Mouse (Mus musculus): Measurements from ENCODE around the gene Ahcy. TPM values are rescaled to one million over a fixed set of nuclear protein-coding genes. Genes with fewer than 3 reads are reported as not detected.

Ahcy gene
- polyA plus RNA-seq, 1 experiment from 2014 or later: 46.7 TPM

DNA sequence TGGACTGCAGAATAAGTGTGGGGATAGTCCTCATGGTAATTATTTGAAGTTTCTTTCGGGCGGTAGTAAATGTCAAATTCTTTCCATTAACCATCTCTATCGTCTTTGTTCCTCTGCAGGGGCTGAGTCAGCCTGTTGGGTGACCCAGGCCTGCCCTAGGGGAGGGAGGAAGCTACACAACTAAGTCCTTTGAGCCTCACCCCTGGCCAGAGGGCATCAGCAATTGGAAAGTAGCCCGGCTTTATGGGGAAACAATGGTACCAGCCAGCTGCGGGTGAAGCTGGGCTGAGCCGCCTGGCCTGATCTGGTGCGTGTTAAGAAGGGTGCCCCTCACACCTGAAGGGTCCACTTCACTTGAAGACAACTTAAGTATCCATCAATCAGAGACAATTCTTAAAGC, 25.1 kb upstream of the Ahcy start:
- H3K36me3 ChIP-seq (ENCODE audit: control insufficient read depth, insufficient read depth, low read length): no peaks in the 10 kb centered on the region
- no peak overlapping the region for H3K4me2 ChIP-seq (ENCODE audit: low read length)
- no peak overlapping the region; a peak in 1 of 4 replicates for H3K27ac ChIP-seq (replicated peaks in 1 of 2; ENCODE audit: control insufficient read depth in 1 of 2, insufficient read depth in 1 of 2, low read depth in 2 of 2, low read length in 2 of 2)
- peaks cover 6 to 11% of the 10 kb centered on the region in 2 experiments; a peak in 3 of 4 replicates for H3K4me1 ChIP-seq (ENCODE audit: control insufficient read depth in 2 of 2, insufficient read depth in 2 of 2, low read length in 2 of 2)
- H3K4me3 ChIP-seq (ENCODE audit: control insufficient read depth in 1 of 2, insufficient read depth in 1 of 2, low read depth in 1 of 2, low read length in 2 of 2): no peak overlapping the region
- H3K27me3 ChIP-seq (ENCODE audit: control insufficient read depth, insufficient read depth, low read length): no peaks in the 10 kb centered on the region
- ATAC-seq (ENCODE audit: insufficient number of reproducible peaks, insufficient read depth, low FRiP score, low read depth): no peak
- H3K9me3 ChIP-seq (ENCODE audit: control insufficient read depth, low read length): no peaks in the 10 kb centered on the region
- 41% methylated on average over 7 of the region's 7 CpGs for WGBS
- H3K9ac ChIP-seq (ENCODE audit: low read length): no peak overlapping the region

DNA sequence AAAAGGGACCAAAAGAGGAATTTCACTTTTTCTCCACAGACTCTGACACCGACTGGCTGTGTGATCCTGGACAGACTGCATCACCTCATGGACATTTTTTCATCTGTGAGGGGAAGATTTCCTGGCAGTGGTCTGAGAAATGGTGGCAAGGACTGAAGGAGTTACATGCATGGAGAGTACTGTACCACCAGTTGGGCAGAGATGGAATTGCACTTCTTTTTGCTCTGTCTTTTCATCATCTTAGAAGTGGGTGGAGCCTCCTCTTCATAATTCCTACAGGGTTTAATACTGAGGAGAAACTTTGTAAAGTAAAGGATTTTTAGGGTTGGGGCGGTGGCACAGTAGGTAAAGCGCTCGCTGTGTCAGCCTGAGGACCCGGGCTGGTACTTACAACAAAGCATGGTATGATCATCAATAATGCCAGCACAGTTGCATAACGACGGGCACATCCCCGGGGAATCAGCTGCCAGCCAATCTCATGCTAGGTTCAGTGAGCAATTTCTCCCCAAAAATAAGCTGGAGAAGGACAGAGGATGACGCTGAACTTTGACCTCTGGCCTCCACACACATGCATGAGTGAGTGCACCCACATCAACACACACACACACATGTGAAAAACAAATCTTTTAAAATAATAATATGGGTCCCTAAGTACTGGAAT, 24.6 kb upstream of the Ahcy start:
- no peaks in the 10 kb centered on the region for H3K36me3 ChIP-seq (ENCODE audit: control insufficient read depth, insufficient read depth, low read length)
- no peak overlapping the region for H3K27ac ChIP-seq (replicated peaks in 1 of 2; ENCODE audit: control insufficient read depth in 1 of 2, insufficient read depth in 1 of 2, low read depth in 2 of 2, low read length in 2 of 2)
- H3K9ac ChIP-seq (ENCODE audit: low read length): no peak overlapping the region
- peaks cover 6 to 11% of the 10 kb centered on the region in 2 experiments; a peak in 3 of 4 replicates for H3K4me1 ChIP-seq (ENCODE audit: control insufficient read depth in 2 of 2, insufficient read depth in 2 of 2, low read length in 2 of 2)
- ATAC-seq (ENCODE audit: insufficient number of reproducible peaks, insufficient read depth, low FRiP score, low read depth): no peak
- H3K4me2 ChIP-seq (ENCODE audit: low read length): no peak overlapping the region
- WGBS: 89% methylated on average over 9 of the region's 9 CpGs
- H3K4me3 ChIP-seq (ENCODE audit: control insufficient read depth in 1 of 2, insufficient read depth in 1 of 2, low read depth in 1 of 2, low read length in 2 of 2): no peak overlapping the region
- H3K9me3 ChIP-seq (ENCODE audit: control insufficient read depth, low read length): no peaks in the 10 kb centered on the region
- no peaks in the 10 kb centered on the region for H3K27me3 ChIP-seq (ENCODE audit: control insufficient read depth, insufficient read depth, low read length)

DNA sequence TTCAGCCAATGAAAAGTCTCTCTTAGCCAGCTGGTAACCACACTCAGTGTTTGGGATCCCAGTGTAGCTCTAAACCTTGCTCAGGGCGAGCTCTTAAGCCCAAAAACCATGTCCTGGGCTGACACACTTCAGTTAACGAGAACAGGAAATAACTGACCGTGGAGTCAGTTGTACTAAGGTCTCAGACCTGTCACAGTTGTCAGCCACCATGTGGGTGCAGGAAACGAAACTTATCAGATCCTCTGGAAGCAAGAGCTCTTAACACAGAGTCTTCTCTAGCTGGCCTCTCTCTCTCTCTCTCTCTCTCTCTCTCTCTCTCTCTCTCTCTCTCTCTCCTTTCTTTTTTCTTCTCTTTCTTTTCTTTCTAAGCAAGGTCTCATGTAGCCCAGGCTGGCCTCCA, 19.1 kb upstream of the Ahcy start:
- H3K36me3 ChIP-seq (ENCODE audit: control insufficient read depth, insufficient read depth, low read length): no peaks in the 10 kb centered on the region
- 18% methylated on average over 4 of the region's 4 CpGs for whole genome bisulfite sequencing
- no peak overlapping the region for H3K9ac ChIP-seq (ENCODE audit: low read length)
- no peak overlapping the region for H3K4me2 ChIP-seq (ENCODE audit: low read length)
- ATAC-seq (ENCODE audit: insufficient number of reproducible peaks, insufficient read depth, low FRiP score, low read depth): no peak
- no peak overlapping the region for H3K4me3 ChIP-seq (ENCODE audit: control insufficient read depth in 1 of 2, insufficient read depth in 1 of 2, low read depth in 1 of 2, low read length in 2 of 2)
- H3K4me1 ChIP-seq (ENCODE audit: control insufficient read depth in 2 of 2, insufficient read depth in 2 of 2, low read length in 2 of 2): 0 out of 4 replicates have a peak, but pooled peaks cover 0 to 2% of the 10 kb centered on the region in 2 experiments
- no peak overlapping the region for H3K27ac ChIP-seq (replicated peaks in 1 of 2; ENCODE audit: control insufficient read depth in 1 of 2, insufficient read depth in 1 of 2, low read depth in 2 of 2, low read length in 2 of 2)
- no peaks in the 10 kb centered on the region for H3K9me3 ChIP-seq (ENCODE audit: control insufficient read depth, low read length)
- H3K27me3 ChIP-seq (ENCODE audit: control insufficient read depth, insufficient read depth, low read length): no peaks in the 10 kb centered on the region

- Histone ChIP-seq H3K4me3 (ENCODE audit: control insufficient read depth in 1 of 2, insufficient read depth in 1 of 2, low read depth in 1 of 2, low read length in 2 of 2) (no peak overlapping the region), H3K4me1 (ENCODE audit: control insufficient read depth in 2 of 2, insufficient read depth in 2 of 2, low read length in 2 of 2) (0 out of 4 replicates have a peak, but pooled peaks cover 0 to 2% of the 10 kb centered on the region in 2 experiments), H3K27me3 (ENCODE audit: control insufficient read depth, insufficient read depth, low read length) (no peaks in the 10 kb centered on the region), H3K4me2 (ENCODE audit: low read length) (no peak overlapping the region), H3K9me3 (ENCODE audit: control insufficient read depth, low read length) (no peaks in the 10 kb centered on the region), H3K36me3 (ENCODE audit: control insufficient read depth, insufficient read depth, low read length) (no peaks in the 10 kb centered on the region), H3K27ac (replicated peaks in 1 of 2; ENCODE audit: control insufficient read depth in 1 of 2, insufficient read depth in 1 of 2, low read depth in 2 of 2, low read length in 2 of 2) (no peak overlapping the region), H3K9ac (ENCODE audit: low read length) (no peak overlapping the region)
- 47% methylated on average over 3 of the region's 3 CpGs for WGBS
- no peak for ATAC-seq (ENCODE audit: insufficient number of reproducible peaks, insufficient read depth, low FRiP score, low read depth)
Observed at GRCm38 (mm10) chr2:155091743-155092075, 17.4 kb upstream of the Ahcy start.

DNA sequence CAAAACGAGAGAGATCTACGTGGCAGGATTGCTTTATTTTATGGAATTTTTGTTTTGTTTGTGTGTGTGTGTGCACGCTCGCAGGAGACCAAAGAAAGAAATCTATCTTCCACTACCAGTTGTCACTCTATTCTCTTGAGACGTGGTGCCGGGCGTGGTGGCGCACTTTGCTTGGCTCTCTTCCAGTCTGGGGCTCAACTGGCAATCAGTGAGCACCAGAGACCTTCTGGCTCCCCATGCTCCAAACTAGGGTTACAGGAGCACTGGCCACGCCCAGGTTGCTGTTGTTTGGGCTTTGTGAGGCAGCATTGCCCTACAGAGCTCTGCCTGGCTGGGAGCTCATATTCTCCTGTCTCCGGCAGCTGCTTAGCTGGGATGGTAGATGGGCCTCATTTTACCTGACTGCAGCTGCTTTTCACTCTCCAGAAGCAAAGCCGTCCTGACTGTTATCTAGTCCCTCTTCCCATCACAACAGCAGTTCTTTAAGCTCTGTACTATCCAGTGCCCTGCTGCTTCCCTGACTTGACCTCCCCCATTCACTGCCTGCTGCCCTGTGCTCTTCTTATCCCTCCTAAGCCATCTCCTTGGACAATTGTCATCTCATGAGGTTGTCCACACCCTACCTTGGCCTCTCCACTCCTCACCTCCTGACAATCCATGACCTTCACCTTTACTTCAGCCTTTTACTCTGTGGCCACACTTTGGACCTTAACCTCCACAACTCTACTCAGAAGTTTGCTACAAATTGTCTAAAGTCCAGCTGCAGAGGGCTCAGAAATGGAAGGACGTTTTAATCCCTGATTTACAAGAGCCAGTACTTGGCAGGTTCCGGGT, 16.8 kb upstream of the Ahcy start:
- no peak for ATAC-seq (ENCODE audit: insufficient number of reproducible peaks, insufficient read depth, low FRiP score, low read depth)
- H3K4me2 ChIP-seq (ENCODE audit: low read length): no peak overlapping the region
- H3K4me3 ChIP-seq (ENCODE audit: control insufficient read depth in 1 of 2, insufficient read depth in 1 of 2, low read depth in 1 of 2, low read length in 2 of 2): no peak overlapping the region
- H3K9me3 ChIP-seq (ENCODE audit: control insufficient read depth, low read length): no peaks in the 10 kb centered on the region
- H3K9ac ChIP-seq (ENCODE audit: low read length): no peak overlapping the region
- no peaks in the 10 kb centered on the region for H3K36me3 ChIP-seq (ENCODE audit: control insufficient read depth, insufficient read depth, low read length)
- H3K27me3 ChIP-seq (ENCODE audit: control insufficient read depth, insufficient read depth, low read length): no peaks in the 10 kb centered on the region
- 0 out of 4 replicates have a peak, but pooled peaks cover 0 to 2% of the 10 kb centered on the region in 2 experiments for H3K4me1 ChIP-seq (ENCODE audit: control insufficient read depth in 2 of 2, insufficient read depth in 2 of 2, low read length in 2 of 2)
- 52% methylated on average over 13 of the region's 13 CpGs for WGBS
- no peak overlapping the region for H3K27ac ChIP-seq (replicated peaks in 1 of 2; ENCODE audit: control insufficient read depth in 1 of 2, insufficient read depth in 1 of 2, low read depth in 2 of 2, low read length in 2 of 2)

GRCm38 (mm10) chr2:155088264-155088663, 14.0 kb upstream of the Ahcy start:
- Histone ChIP-seq H3K4me3 (ENCODE audit: control insufficient read depth in 1 of 2, insufficient read depth in 1 of 2, low read depth in 1 of 2, low read length in 2 of 2) (no peak overlapping the region), H3K9me3 (ENCODE audit: control insufficient read depth, low read length) (no peaks in the 10 kb centered on the region), H3K36me3 (ENCODE audit: control insufficient read depth, insufficient read depth, low read length) (no peaks in the 10 kb centered on the region), H3K27ac (replicated peaks in 1 of 2; ENCODE audit: control insufficient read depth in 1 of 2, insufficient read depth in 1 of 2, low read depth in 2 of 2, low read length in 2 of 2) (no peak overlapping the region), H3K9ac (ENCODE audit: low read length) (no peak overlapping the region), H3K4me1 (ENCODE audit: control insufficient read depth in 2 of 2, insufficient read depth in 2 of 2, low read length in 2 of 2) (0 out of 4 replicates have a peak, but pooled peaks cover 0 to 2% of the 10 kb centered on the region in 2 experiments), H3K27me3 (ENCODE audit: control insufficient read depth, insufficient read depth, low read length) (no peaks in the 10 kb centered on the region), H3K4me2 (ENCODE audit: low read length) (no peak overlapping the region)
- ATAC-seq (ENCODE audit: insufficient number of reproducible peaks, insufficient read depth, low FRiP score, low read depth): no peak
- WGBS: 76% methylated on average over 6 of the region's 6 CpGs

- H3K36me3 ChIP-seq (ENCODE audit: control insufficient read depth, insufficient read depth, low read length): no peaks in the 10 kb centered on the region
- H3K4me2 ChIP-seq (ENCODE audit: low read length): no peak overlapping the region
- 74% methylated on average over 5 of the region's 5 CpGs for WGBS
- H3K9ac ChIP-seq (ENCODE audit: low read length): no peak overlapping the region
- H3K27me3 ChIP-seq (ENCODE audit: control insufficient read depth, insufficient read depth, low read length): no peaks in the 10 kb centered on the region
- no peaks in the 10 kb centered on the region for H3K9me3 ChIP-seq (ENCODE audit: control insufficient read depth, low read length)
- no peak overlapping the region for H3K4me3 ChIP-seq (ENCODE audit: control insufficient read depth in 1 of 2, insufficient read depth in 1 of 2, low read depth in 1 of 2, low read length in 2 of 2)
- 0 out of 4 replicates have a peak, but pooled peaks cover 0 to 2% of the 10 kb centered on the region in 2 experiments for H3K4me1 ChIP-seq (ENCODE audit: control insufficient read depth in 2 of 2, insufficient read depth in 2 of 2, low read length in 2 of 2)
- no peak overlapping the region for H3K27ac ChIP-seq (replicated peaks in 1 of 2; ENCODE audit: control insufficient read depth in 1 of 2, insufficient read depth in 1 of 2, low read depth in 2 of 2, low read length in 2 of 2)
- ATAC-seq (ENCODE audit: insufficient number of reproducible peaks, insufficient read depth, low FRiP score, low read depth): no peak
Observed at GRCm38 (mm10) chr2:155086328-155086727, 12.0 kb upstream of the Ahcy start.

Data from heart, embryonic 14.5 days (tissue).